Mouse (Mus musculus) liver, adult 10 weeks (tissue): Measurements from ENCODE around the gene Inppl1. TPM values are rescaled to one million over a fixed set of nuclear protein-coding genes. Genes with fewer than 3 reads are reported as not detected.

ENCODE experiments used
- polyA plus RNA-seq: library from polyadenylated mRNA; stranded (reverse); fragments of 350-450 nt; fragmentation: Illumina TruSeq; extraction: RNeasy Lipid Tissue Mini Kit (QIAGEN cat#74804); gene quantifications from one replicate; pipeline ENCODE4 v1.2.3, GENCODE M21; 2014; ENCODE audit warnings: low read depth, low replicate concordance

Inppl1 gene
- 8.3 TPM for polyA plus RNA-seq

GRCm38 (mm10) chr7:101837606-101838471 is at the start of gene Inppl1:
Gene Inppl1, minus strand, starts transcription at chr7:101838229.

DNA sequence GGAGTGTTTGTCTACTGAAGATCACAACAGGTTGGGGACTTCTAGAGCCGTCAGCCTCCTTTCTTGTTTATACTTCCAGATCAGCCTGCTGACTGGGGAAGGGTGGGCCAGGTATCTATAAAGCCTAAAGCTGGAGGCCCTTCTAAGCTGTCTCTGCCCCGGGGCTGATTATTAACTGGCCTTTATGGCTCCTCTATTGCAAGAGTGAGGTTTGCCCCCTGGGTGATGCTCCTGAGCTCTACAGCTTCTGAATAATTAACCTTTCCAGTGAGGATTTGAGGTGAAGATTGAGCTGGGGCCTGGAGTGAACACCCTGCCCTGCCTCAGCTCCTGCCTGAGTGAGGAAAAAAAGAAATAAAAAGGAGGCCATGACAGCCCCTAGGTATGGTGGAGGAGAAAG is 32.6 kb upstream of the Inppl1 start, which contains the start of gene Folr1:
Gene Folr1 (minus strand): TSS at position 160 of the 400 bp plus-strand sequence.

GRCm38 (mm10) chr7:101863415-101863814 is 25.4 kb upstream of the Inppl1 start, which contains the start of gene Anapc15:
Gene Anapc15, plus strand, starts transcription at chr7:101863715.

GRCm38 (mm10) chr7:101857094-101857493 is 19.1 kb upstream of the Inppl1 start, which contains the start of gene Folr2:
Gene Folr2, minus strand, starts transcription at chr7:101857194.

GRCm38 (mm10) chr7:101817861-101818401 is 20.1 kb downstream of the Inppl1 start, which contains the start of gene Phox2a:
Gene Phox2a, plus strand, starts transcription at chr7:101818313.

Other genes starting within 250 kb of the Inppl1 start
- gene Clpb, start 174.6 kb downstream of the Inppl1 start, polyA plus RNA-seq: 5.5 TPM
- not detected for gene Phox2a, start 19.9 kb downstream of the Inppl1 start, polyA plus RNA-seq
- gene Folr2, start 19.0 kb upstream of the Inppl1 start, polyA plus RNA-seq: 6.8 TPM
- gene Anapc15, start 25.5 kb upstream of the Inppl1 start, polyA plus RNA-seq: 11.5 TPM
- gene Folr1, start 32.6 kb upstream of the Inppl1 start, polyA plus RNA-seq: not detected
- 9.2 TPM for gene Lamtor1, start 67.7 kb upstream of the Inppl1 start, polyA plus RNA-seq
- not detected for gene Tomt, start 68.1 kb upstream of the Inppl1 start, polyA plus RNA-seq
- gene Lrrc51, start 95.7 kb upstream of the Inppl1 start, polyA plus RNA-seq: 2.3 TPM
- 11.2 TPM for gene Numa1, start 95.9 kb upstream of the Inppl1 start, polyA plus RNA-seq
- 21.1 TPM for gene Il18bp, start 180.5 kb upstream of the Inppl1 start, polyA plus RNA-seq
- 12.2 TPM for gene Rnf121, start 227.2 kb upstream of the Inppl1 start, polyA plus RNA-seq
- 4.1 TPM for gene Xndc1, start 227.3 kb upstream of the Inppl1 start, polyA plus RNA-seq
- gene Xntrpc, start 227.5 kb upstream of the Inppl1 start, polyA plus RNA-seq: not detected
- gene Trpc2, start 244.9 kb upstream of the Inppl1 start, polyA plus RNA-seq: not detected